Comparison of ENCODE assay signal across 9 mouse cellular contexts in the genomic region with DNA sequence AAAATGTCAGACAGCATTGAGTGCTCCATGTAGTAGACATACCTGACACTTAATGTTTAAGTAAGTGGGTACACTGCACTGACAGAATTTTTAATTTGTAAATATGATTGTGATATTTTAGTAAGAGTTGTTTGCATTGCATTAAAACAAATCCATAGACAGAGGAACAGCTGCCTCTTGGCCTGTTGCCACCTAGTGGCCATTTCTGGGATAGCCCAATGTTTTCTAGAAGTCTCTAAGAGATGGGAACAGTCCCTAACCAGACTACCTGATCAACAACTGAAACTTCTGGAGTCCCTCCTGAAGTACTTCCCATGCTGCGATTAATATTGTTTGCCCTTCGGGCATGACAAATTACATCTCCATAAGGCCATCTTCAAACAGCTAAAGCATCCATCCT.
DNase-seq lines count a peak whose midpoint lies in the region; ATAC-seq lines count a peak whose summit lies in the region.
"Had no signal": no experiment of that assay in that cellular context is flagged by ENCODE, and none has a peak within 500 bp of the region (broad histone marks: within the 10 kb centered on the region; RNA-seq: fewer than 3 reads in every experiment).

No protein-coding gene starts in this region.

- intact Hi-C loops in left cerebral cortex, postnatal 4 days (cut with DNase I) = loop anchor here (10.0 kb wide), 1 partner anchor 327 kb away; no protein-coding TSS in a partner anchor

- H3K36me3 ChIP-seq in midbrain, embryonic 11.5 days (ENCODE audit: control insufficient read depth, insufficient read depth, low read length) = no peaks in the 10 kb centered on the region
- no peaks in the 10 kb centered on the region for H3K36me3 ChIP-seq in midbrain, embryonic 15.5 days (replicated peaks)
- H3K36me3 ChIP-seq: limb, embryonic 13.5 days had no signal

- no peaks in the 10 kb centered on the region for H3K4me1 ChIP-seq in midbrain, embryonic 11.5 days (ENCODE audit: control insufficient read depth, insufficient read depth, low read length)
- no peaks in the 10 kb centered on the region for H3K4me1 ChIP-seq in midbrain, embryonic 15.5 days
- H3K4me1 ChIP-seq: limb, embryonic 13.5 days had no signal

- H3K4me2 ChIP-seq in midbrain, embryonic 11.5 days = no peak overlapping the region
- H3K4me2 ChIP-seq in midbrain, embryonic 15.5 days = no peak overlapping the region
- H3K4me2 ChIP-seq: limb, embryonic 13.5 days had no signal

- no peaks in the 10 kb centered on the region for H3K9me3 ChIP-seq in midbrain, embryonic 11.5 days (ENCODE audit: control insufficient read depth, low read length)
- no peaks in the 10 kb centered on the region for H3K9me3 ChIP-seq in midbrain, embryonic 15.5 days
- H3K9me3 ChIP-seq: limb, embryonic 13.5 days had no signal

- WGBS in midbrain, embryonic 11.5 days = 63% methylated on average over 2 of the region's 2 CpGs
- 70% methylated on average over 2 of the region's 2 CpGs for WGBS in midbrain, embryonic 15.5 days

- DNase-seq in midbrain, embryonic 11.5 days (ENCODE audit: low spot score, missing footprints) = peak; percentile 97
- peak; percentile 90 for DNase-seq in adrenal gland, postnatal 10 days
- peak; percentile 62 for DNase-seq in embryo, embryonic 9.5 days (ENCODE audit: extremely low spot score)
- peak; percentile 63 for DNase-seq in hindlimb bud, embryonic 11.5 days (ENCODE audit: extremely low spot score, low read depth, low spot score)
- DNase-seq in left cerebral cortex, postnatal 4 days = peak; percentile 76
- peak; percentile 92 for DNase-seq in retina, embryonic 14.5 days (ENCODE audit: low spot score)
- peak; percentile 88 for DNase-seq in thymus, postnatal 4 days

- ATAC-seq in midbrain, embryonic 11.5 days (ENCODE audit: low FRiP score) = no peak
- ATAC-seq in midbrain, embryonic 15.5 days (replicated peaks) = no peak

- H3K9ac ChIP-seq in midbrain, embryonic 11.5 days (ENCODE audit: low read length) = no peak overlapping the region
- H3K9ac ChIP-seq in midbrain, embryonic 15.5 days = no peak overlapping the region
- H3K9ac ChIP-seq: limb, embryonic 13.5 days had no signal

- H3K4me3 ChIP-seq in midbrain, embryonic 11.5 days (ENCODE audit: low read depth, low read length) = no peak overlapping the region
- no peak overlapping the region for H3K4me3 ChIP-seq in midbrain, embryonic 15.5 days
- H3K4me3 ChIP-seq: limb, embryonic 13.5 days had no signal

- no peaks in the 10 kb centered on the region for H3K27me3 ChIP-seq in midbrain, embryonic 11.5 days (ENCODE audit: control insufficient read depth, insufficient read depth, low read length)
- no peaks in the 10 kb centered on the region for H3K27me3 ChIP-seq in midbrain, embryonic 15.5 days (replicated peaks)

- no peak overlapping the region for H3K27ac ChIP-seq in midbrain, embryonic 11.5 days (ENCODE audit: low read depth, low read length)
- no peak overlapping the region for H3K27ac ChIP-seq in midbrain, embryonic 15.5 days
- H3K27ac ChIP-seq: limb, embryonic 13.5 days had no signal
